Mouse (Mus musculus): ENCODE results near the gene Il4i1. TPM values are rescaled to one million over a fixed set of nuclear protein-coding genes. Genes with fewer than 3 reads are reported as not detected.

The Il4i1 gene
- total RNA-seq, 4 experiments from 2014 or later, result 0.35 to 1.2 (median 0.88) TPM

- peak; percentile 62 for DNase-seq (ENCODE audit: low spot score)
These were observed 2.6 kb downstream of the Il4i1 start for GRCm38 (mm10) chr7:44818751-44819235.

GRCm38 (mm10) chr7:44819391-44819790 is 3.2 kb downstream of the Il4i1 start:
- DNase-seq (ENCODE audit: low spot score), result no peak

GRCm38 (mm10) chr7:44819863-44820262 is 3.7 kb downstream of the Il4i1 start:
- no peak for DNase-seq (ENCODE audit: low spot score)

GRCm38 (mm10) chr7:44820525-44820924 is 4.3 kb downstream of the Il4i1 start:
- no peak for DNase-seq (ENCODE audit: low spot score)

GRCm38 (mm10) chr7:44821666-44822448 is 5.7 kb downstream of the Il4i1 start:
- DNase-seq (ENCODE audit: low spot score), result no peak

- DNase-seq (ENCODE audit: low spot score), result no peak
These were observed 7.2 kb downstream of the Il4i1 start for GRCm38 (mm10) chr7:44823409-44823808.

- DNase-seq (ENCODE audit: low spot score), result peak; percentile 82
These were observed 8.7 kb downstream of the Il4i1 start for GRCm38 (mm10) chr7:44824872-44825271.

GRCm38 (mm10) chr7:44826771-44827170 is 10.6 kb downstream of the Il4i1 start:
- DNase-seq (ENCODE audit: low spot score), result no peak

- no peak for DNase-seq (ENCODE audit: low spot score)
These were observed 12.5 kb downstream of the Il4i1 start for GRCm38 (mm10) chr7:44828706-44829105.

- no peak for DNase-seq (ENCODE audit: low spot score)
These were observed 16.6 kb downstream of the Il4i1 start for GRCm38 (mm10) chr7:44832763-44833162.

GRCm38 (mm10) chr7:44835373-44836015 is 19.3 kb downstream of the Il4i1 start:
- DNase-seq (ENCODE audit: low spot score), result no peak

- no peak for DNase-seq (ENCODE audit: low spot score)
These were observed 19.8 kb downstream of the Il4i1 start for GRCm38 (mm10) chr7:44836016-44836404.

GRCm38 (mm10) chr7:44836423-44837053 is 20.4 kb downstream of the Il4i1 start:
- no peak for DNase-seq (ENCODE audit: low spot score)

GRCm38 (mm10) chr7:44838073-44838472 is 21.9 kb downstream of the Il4i1 start:
- DNase-seq (ENCODE audit: low spot score), result no peak

GRCm38 (mm10) chr7:44839171-44839490 is 22.9 kb downstream of the Il4i1 start:
- DNase-seq (ENCODE audit: low spot score), result no peak

- DNase-seq (ENCODE audit: low spot score), result no peak
These were observed 23.5 kb downstream of the Il4i1 start for GRCm38 (mm10) chr7:44839491-44840191.

- no peak for DNase-seq (ENCODE audit: low spot score)
These were observed 24.2 kb downstream of the Il4i1 start for GRCm38 (mm10) chr7:44840426-44840825.

GRCm38 (mm10) chr7:44841825-44842463 is 25.8 kb downstream of the Il4i1 start:
- no peak for DNase-seq (ENCODE audit: low spot score)

- no peak for DNase-seq (ENCODE audit: low spot score)
These were observed 28.8 kb downstream of the Il4i1 start for GRCm38 (mm10) chr7:44845006-44845405.

GRCm38 (mm10) chr7:44846804-44847203 is 30.6 kb downstream of the Il4i1 start:
- DNase-seq (ENCODE audit: low spot score), result no peak

GRCm38 (mm10) chr7:44847772-44848171 is 31.6 kb downstream of the Il4i1 start:
- no peak for DNase-seq (ENCODE audit: low spot score)

All from heart, adult 8-10 months (tissue).